Mouse (Mus musculus) thymus, postnatal 36 days (tissue): Measurements from ENCODE around the gene Upk3b.
A peak's percentile ranks its signal among the peaks of the same experiment; 100 is the strongest.
"Not testable (repeated sequence)": the region's sequence is repeated elsewhere in the genome, so short reads cannot be mapped to it uniquely, and the experiment has no call there.

Source experiments
- DNase-seq, 2 experiments: peaks; one replicate each; pipeline ENCODE4 v3.0.0; 2022; ENCODE audit warnings: mixed read lengths in 2 of 2

The Upk3b gene

DNA sequence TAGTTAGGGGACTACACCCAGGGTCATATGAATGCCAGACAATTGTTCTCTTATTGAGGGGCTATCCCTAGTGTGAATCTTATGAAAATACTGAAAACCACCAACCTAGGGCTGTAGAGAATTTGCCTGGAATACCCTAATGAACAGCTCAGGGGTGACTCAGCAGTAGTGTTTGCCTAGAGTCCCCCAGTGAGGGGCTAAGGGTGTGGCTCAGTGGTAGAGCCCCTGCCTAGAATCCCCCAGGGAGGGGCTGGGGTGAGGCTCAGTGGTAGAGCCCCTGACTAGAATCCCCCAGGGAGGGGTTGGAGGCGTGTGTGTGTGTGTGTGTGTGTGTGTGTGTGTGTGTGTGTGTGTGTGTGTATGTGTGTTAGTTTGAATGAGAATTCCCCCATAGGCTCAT is 1.6 kb upstream of the Upk3b start:
- DNase-seq, result no peak

DNA sequence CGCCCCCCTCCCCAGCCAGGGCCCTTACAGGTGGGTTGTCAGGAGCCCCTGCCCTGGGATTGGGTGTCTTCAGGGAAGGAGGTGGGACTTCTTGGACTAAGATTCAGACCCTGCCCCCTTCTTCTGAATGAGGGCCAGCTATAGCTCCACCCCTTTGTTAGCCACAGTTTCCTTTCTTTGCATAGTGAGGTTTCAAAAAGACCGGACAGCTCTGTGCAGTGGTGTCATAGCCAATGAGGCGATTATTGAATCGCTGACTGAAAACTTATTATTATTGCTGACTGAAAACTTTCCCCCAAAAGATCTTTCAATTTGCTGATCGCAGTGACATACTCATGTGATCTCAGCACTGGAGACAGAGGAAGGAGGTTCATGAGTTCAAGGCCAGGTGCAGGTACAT is 1.9 kb downstream of the Upk3b start:
- no peak for DNase-seq

DNA sequence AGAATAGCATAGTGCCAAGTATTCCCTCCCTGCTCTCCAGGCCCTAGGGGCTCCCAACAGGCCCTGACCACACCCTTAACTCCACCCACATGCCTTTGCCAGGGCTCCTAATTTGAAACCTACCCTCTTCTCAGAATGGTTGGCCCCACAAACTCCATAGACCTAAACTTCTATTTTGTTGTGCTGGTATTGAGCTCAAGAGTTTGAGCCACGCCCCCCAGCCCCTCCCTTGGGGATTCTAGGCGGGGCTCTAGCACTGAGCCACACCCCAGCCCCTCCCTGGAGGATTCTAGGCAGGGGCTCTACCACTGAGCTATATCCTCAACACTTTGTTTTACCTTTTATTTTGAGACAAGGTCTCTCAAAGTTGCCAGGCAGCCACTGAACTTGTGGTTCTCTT is 3.0 kb downstream of the Upk3b start:
- DNase-seq, result no peak

DNA sequence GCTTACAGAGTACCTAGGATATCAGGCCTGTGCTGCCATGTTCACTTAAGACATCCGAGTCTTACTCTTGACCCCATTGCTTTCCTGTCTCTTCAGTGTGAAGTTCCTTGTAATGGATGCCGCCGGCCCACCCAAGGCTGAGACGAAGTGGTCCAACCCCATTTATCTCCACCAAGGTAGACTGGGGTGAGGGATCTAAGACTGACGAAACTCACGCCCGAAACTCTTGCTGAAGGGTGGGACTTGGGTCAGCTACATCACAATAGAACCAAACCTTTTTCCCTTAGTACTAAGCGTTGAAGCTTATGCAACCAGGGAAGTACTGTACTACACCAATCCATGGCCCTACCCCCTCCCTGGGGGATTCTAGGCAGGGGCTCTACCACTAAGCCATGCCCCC is 3.4 kb downstream of the Upk3b start:
- DNase-seq, result no peak

DNA sequence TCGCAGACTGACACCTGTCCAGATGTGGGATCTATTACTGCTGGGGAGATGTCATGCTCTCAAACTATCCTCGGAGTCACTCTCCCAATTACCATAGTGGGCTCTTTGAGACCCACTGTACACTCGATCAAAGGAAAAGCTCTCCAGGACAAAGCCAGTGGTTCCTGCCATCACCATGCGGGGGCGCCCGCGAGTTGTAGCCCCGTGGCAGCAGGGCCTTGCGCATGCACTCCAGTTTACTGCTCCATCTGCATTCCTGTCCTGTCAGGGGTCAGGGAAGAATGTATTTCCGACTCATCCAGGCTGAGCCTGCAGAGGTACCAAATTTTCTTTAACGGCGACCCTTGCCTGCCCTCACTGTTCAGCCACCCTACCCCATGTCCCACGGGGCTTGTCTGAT is 6.6 kb downstream of the Upk3b start:
- peak; percentile 22 to 23 for DNase-seq

DNA sequence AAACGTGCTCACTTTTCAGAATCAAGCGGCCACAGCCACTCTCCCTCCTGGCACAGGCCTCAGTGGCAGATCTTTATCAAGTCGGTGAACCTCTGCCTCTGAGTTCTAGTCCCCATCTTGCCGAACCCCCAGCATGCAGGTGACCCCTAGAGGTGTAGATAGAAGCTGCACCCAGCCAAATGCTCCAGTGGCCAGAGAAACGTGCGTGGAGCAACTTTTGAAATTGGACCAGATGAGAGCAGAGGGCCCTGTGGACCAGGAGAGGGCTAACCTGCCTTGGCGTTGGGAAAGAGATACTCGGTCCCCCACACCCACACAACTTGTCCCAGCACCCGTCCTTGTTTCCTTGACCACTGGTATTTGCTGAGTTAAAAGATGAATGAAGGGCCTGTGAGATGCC is 7.1 kb downstream of the Upk3b start:
- DNase-seq, result peak; percentile 30 to 31

DNA sequence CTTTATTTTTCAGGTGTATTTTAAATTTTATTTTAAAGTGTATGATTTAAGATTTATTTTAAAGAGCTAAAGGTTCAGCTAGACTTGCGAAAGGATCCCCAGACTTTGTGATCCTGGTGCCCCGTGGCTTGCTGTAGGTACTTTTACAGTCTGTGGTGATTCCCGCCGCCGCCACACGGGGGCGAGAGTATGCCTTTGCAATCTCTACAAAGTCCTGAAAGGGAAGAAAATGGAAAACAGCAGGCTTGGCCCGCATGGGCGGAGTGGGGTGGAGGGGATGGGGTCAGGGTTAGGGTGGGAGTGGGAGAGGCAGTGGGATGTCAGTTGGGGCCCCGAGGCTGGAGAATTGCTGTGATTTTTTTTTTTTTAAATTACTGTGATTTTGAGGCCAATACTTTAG is 7.7 kb downstream of the Upk3b start:
- DNase-seq, result peak; percentile 77 to 83

DNA sequence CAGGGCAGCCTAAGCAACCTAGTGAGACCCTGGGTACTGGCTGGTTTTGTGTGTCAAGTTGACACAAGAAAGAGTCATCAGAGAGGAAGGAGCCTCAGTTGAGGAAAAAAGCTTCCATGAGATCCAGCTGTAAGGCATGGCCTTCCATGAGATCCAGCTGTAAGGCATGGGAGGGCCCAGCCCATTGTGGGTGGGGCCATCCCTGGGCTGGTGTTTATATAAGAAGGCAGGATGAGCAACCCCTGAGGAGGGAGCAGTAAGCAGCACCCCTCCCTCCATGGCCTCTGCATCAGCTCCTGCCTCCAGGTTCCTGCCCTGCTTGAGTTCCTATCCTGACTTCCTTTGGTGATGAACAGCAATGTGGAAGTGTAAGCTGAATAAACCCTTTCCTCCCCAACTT is 10.2 kb downstream of the Upk3b start:
- DNase-seq, result not testable (repeated sequence)

DNA sequence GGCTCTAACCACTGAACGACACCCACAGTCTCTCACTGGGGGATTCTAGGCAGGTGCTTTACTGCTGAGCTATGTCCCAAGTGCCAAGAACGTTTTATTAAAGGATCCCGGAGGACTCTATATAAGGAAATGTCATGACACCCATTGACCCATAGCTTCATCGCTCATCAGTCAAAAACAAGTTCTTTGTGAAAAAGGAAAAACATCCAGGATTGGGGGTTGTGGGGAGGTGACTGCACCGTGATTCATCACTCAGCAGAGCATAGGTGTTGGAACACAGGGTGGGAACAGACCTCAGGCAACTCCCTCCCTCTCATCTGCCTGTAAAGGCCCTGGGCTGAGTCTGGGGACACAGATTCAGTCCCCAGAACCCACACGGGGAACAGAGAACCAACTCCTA is 11.6 kb downstream of the Upk3b start:
- DNase-seq, result no peak

DNA sequence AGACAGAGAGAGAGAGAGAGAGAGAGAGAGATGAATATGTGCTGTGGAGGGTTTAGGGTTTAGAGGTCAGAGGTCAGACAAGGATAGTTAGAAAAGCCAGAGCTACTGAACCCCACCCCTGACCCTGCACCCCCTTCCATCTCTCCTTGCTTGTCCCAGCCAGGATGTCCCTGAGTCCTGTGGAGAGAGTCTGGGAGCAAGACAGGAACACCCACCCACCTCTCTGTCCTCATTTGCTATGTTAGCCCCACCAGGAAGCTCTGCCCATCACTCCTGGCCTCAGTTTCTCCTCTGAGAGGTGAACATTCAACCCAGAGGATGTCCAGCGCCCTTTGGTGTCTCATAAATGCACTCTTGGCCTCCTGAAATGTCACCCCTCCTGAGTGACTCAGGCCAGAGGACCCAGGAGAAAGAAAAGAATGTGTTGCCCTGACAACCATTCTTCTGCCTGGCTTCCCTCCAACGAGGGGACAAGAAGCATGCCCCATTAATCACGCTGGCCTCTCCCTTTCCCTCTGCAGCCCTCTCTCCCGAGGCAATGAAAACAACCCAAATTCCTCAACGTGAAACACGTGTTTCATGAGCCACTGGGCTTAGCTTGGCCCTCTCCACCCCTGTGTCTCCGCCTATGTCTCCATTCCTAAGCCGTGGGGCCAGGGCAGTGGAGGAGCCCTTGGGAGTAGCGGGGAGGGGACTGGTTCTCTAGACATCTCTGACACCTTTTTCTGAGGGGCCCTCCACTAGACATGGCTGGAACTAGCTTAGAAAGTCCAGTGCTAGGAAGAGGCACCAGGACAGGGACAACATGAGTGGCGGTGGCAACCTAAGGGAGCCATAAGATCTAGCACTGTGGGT is 13.2 kb downstream of the Upk3b start:
- DNase-seq, result no peak

DNA sequence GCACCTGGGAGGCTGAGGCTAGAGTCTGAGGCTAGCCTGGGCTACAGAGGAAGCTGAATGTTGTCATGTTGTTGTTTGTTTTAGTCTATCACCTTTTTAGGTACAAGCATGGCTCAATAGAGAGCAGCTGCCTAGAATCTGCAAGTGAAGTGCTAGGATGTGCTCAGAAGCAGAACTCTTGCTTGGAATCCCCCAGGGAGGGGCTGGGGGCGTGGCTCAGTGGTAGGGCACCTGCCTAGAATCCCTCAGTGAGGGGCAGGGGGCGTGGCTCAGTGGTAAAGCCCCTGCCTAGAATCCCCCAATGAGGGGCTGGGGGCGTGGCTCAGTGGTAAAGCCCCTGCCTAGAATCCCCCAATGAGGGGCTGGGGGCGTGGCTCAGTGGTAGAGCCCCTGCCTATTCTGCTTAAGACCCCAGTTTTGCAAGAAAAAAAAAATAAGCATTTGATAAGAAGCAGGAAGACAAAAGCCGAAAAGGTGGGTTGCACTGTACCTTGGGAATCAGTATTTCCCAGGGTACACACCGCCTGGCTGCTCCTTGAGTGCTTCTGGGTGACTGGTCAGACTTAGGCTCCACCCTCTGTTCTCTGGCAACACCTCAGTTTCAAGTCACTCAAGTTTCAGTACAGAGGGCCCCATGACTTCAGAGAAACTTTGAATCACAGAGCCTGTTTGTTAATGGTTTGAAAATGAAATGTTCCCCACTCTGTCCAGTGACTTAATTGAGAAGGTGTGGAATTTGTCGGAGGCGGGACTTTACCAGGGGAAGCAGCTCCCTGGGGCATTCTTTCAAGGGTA is 14.8 kb downstream of the Upk3b start:
- DNase-seq, result no peak

DNA sequence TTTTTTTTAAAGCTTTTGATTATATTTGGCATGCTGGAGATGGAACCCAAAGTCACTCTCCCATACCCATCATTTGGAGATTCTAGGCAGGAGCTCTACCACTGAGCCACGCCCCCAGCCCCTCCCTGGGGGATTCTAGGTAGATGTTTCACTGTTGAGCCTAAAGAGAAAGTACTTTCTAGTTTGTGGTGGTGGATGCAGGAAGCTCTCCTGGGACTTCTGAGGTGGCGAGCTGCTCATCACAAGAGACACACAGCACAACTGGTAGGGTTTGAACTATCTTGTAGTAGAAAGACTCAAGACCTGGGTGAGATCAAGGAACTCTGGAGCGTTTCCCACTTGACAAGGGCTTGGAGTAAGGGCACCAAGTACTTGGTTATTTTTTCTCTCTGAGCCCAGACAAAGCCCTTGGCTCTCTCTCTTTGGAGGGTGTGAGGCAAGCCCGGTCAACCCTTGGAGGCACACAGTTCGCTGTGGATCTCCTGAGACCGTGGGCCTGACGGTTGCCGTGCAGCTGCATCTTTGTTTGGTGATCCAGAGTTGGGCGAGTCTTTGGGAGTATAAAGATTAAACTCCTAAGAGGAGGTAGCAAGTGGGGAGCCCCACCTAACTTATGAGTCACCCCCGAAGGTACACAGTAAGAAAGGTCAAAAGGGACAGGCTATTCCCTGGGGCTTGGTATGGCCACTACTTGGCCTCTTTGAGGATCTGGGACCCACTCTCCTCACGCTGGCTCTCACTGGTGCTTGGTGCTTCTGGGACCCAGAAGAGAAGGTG is 16.2 kb downstream of the Upk3b start, which contains the start of gene Upk3bl:
Upk3bl (plus strand) TSS at position 192 of the 777 bp plus-strand sequence.
- no peak for DNase-seq

DNA sequence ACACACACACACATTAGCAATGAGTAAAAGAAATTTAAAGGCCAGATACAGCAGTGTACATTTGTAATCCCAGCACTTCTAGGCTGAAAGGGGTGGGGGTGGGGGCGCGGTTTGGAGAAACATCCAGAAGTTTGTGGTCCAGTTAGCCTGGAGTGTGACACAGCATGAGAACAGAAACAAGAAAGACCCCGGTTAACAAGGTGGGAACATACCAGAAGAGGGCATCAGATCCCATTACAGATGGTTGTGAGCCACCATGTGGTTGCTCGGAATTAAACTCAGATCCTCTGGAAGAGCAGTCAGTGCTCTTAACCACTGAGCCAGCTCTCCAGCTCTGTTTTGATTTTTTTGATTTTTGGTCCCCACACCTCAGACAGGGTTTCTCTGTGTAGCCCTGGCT is 17.8 kb downstream of the Upk3b start:
- DNase-seq, result no peak

DNA sequence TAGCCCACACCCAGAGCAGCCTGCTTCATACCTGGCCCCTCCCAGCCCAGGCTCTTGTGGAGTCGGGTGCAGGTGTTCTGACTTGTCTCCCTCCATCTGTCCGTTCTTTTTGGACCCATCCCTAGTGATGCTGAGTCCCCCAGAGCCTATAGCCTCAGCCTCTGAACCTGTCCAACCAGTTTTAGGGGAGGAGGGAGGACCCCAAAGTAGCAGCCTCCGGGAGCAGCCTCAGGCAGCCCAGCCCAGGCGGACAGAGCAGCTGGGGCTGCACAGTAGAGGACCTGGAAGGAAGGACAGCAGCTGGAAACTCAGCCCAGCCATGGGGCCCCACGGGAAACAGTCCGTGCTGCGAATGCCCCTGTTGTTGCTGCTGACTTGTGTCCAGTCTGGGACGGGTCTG is 18.8 kb downstream of the Upk3b start:
- DNase-seq, result no peak

DNA sequence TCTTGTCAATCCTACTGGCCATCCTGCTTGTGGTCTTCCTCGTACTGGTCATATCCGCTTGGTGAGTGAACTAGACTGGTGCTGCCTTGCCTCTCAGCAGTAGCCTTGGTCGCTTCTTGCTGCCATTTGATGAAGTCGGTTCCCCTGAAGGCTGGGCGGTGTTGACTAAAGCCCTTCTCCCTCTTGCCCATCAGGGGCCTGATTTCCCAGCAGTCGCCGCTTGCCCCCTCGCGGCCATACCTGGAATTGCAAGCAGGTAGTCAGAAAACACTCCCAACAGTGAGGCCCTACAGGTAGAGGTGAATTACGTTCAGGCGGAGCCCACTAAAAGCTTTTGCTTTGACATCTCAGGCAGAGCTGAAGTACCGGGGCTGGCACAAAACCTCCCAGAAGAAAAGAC is 23.3 kb downstream of the Upk3b start:
- peak; percentile 66 to 75 for DNase-seq

DNA sequence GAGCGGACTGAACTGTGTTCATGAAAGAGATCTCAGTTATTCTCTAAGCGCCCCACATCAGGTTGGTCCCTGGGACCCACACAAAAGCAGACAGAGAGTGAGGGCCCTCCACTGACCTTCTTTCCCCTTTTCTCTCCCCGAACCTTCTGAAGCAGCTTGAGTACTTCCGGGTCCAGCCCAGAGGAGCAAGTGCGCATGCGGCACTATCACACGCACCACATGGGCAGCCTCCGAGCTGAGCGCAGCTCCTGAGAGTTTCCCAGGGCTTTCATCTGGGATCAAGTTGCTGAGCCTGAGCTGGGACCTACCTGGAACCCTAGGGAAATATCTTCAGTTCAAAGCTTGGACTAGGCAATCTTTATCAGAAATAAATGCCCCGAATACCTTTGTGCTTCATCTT is 25.6 kb downstream of the Upk3b start:
- no peak for DNase-seq

DNA sequence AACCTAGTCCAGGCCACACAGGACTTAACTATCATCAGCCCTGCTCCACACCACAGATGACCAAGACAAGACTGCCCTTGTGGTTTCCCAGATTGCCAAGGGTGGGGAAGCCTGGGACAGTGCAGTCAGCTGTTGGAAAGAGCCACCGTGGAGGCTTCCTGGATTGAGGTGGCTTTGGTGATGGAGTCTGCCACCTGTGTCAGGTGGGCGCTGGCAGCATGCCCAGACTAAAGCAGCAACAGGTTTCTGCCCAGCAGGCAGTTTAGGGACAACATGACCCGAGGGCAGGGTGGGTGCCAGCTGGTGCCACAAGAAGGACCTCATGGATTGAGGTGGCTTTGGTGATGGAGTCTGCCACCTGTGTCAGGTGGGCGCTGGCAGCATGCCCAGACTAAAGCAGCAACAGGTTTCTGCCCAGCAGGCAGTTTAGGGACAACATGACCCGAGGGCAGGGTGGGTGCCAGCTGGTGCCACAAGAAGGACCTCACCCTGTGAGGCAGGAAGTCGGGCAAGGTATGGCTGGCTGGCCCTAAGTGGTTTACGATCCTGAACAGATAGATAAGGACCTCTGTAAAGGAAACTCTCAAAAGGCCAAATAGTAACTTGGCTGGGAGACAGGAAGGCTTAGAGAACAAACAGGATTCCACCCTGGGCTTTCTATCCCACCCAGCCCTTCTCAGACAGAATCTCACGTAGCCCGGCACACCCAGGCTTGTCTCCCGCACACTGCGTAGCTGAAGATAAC is 28.3 kb downstream of the Upk3b start:
- not testable (repeated sequence) for DNase-seq

DNA sequence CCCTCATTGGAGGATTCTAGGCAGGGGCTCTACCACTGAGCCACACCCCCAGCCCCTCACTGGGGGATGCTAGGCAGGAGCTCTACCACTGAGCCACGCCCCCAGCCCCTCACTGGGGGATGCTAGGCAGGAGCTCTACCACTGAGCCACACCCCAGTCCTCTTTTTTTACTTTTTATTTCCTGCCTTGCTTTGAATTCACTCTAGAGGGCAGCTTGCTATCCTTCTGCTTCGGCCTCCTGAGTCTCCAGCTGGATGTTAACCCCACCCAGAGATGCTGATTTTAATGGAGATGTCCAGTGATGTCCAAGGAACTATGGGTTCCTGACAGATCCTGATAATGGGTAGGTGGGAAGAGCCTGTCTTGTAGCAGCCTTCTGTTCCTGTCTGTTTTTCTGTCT is 31.1 kb downstream of the Upk3b start:
- no peak for DNase-seq

DNA sequence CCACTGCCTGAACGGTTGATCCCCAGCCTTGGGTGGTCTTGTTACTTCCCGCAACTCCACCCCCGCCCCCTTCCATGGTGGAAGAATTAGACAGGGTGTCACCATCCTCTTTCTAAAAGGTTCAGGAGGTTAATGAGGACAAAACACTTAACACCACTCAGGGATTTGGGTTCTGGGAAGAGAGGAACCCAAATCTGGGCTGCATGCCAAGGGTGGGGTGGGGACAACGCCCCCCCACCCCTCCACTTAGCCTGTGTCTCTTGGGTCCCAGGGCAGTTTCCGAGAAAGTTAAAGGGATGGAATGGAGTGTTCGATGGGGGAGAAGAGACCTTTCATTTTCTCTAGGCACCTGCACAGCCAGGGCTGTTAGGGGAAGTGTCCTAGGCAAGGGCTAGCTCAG is 34.8 kb downstream of the Upk3b start:
- DNase-seq, result no peak

DNA sequence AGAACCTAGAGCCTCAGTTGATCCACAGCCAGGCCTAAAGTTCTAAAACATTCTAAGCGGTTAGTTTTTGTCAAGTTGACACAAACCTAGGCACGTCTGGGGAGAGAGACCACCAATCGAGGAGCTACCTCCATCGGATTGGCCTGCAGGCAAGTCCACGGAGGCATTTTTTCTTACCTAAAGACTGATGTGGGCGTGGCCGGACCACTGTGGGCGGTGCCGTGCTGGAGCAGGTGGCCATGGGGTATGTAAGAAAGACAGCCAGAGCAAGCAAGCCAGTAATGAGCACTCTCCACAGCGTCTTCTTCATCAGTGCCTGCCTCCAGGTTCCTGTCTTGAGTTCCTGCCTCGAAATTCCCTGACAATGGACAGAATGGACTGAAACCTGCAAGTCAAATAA is 35.2 kb downstream of the Upk3b start:
- no peak for DNase-seq

DNA sequence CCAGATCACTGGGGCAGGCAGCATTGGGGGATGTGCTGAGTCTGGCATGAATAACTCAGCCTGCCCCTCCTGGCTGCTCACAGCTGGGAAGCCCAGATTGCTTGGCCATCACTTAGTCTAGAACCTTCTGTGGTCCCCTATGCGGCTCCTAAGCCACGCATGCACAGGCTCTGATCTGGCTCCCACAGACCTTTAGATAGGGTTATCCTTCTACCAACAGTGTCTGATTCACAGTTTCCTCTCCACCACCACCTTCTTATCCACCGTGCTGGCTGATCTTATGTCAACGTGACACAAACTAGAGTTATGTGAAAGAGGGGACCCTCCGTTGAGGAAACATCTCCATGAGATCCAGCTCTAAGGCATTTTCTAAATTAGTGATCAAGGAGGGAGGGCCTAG is 36.8 kb downstream of the Upk3b start:
- DNase-seq, result no peak

DNA sequence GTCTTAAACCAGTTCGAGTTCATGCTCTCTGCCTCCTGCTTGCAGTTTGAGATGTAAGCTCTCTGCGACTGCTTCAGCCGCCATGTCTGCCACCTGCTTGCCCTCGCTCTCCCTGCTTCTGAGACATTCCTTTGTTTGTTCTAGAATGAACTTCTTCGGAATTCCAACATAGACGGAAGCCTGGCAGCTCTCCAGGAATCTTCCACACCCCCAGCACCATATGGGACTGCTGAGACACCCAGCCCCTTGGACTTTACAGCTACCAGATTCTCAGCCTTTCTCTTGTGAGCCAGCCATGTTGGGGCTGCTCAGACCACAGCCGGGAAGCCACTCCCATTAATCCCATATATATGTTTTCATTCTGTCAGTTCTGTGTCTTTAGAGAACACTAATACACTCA is 38.0 kb downstream of the Upk3b start:
- DNase-seq, result no peak
